ENCODE assay signal across 8 mouse cellular contexts in the genomic region with DNA sequence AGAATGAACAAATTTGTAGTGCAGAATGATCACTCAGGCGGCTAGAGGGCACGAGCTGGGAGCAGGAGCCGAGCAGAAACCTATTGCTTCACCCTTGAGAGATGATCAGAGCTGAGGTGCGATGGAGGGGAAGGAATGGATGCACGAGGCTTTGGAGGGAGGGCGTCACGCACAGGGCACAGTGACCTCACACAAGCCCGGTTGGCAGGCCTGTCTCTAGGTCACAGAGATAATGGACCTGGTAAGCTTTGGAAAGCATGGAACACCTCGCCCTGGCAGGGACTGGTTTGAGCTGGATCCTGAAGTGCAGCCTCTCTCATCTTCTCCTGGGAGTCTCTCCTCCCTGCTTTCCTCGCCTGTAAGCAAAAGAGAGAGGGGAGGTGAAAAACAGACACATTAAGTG.
DNase-seq lines count a peak whose midpoint lies in the region; ATAC-seq lines count a peak whose summit lies in the region.
"Had no signal": no experiment of that assay in that cellular context is flagged by ENCODE, and none has a peak within 500 bp of the region (broad histone marks: within the 10 kb centered on the region; RNA-seq: fewer than 3 reads in every experiment).

No protein-coding gene starts in this region.

- peaks cover 39% of the 10 kb centered on the region for H3K4me1 ChIP-seq in limb, embryonic 12.5 days (replicated peaks)

- intact Hi-C loops in gastrocnemius, postnatal 14 days (cut with DNase I; ENCODE audit: low total_unique reads): loop anchor here (10.0 kb wide), 1 partner anchor 59 kb away; no protein-coding TSS in a partner anchor

- H3K9ac ChIP-seq in limb, embryonic 12.5 days (replicated peaks): no peak overlapping the region

- H3K9me3 ChIP-seq in limb, embryonic 12.5 days: no peaks in the 10 kb centered on the region

- H3K27ac ChIP-seq in limb, embryonic 12.5 days: peak overlapping the region; percentile 66
- H3K27ac ChIP-seq: macrophage had no signal

- peak; percentile 74 for DNase-seq in ovary, postnatal 36 days (ENCODE audit: low spot score)
- DNase-seq in ovary, postnatal 10 days (ENCODE audit: low spot score): no peak
- DNase-seq in heart, postnatal 4 days: peak; percentile 55
- no peak for DNase-seq in c-Kit-positive CD71-positive TER-119-positive erythroid progenitor cells, embryonic 14.5 days (ENCODE audit: low spot score)
- no peak for DNase-seq in B cell, adult 2 months
- no peak for DNase-seq in gastrocnemius, postnatal 14 days

- ATAC-seq in limb, embryonic 12.5 days (ENCODE audit: insufficient number of reproducible peaks, insufficient read depth, low FRiP score, low TSS enrichment, low read depth): 0 out of 2 replicates have a peak, but pooled peaks have one; percentile 11

- H3K27me3 ChIP-seq in limb, embryonic 12.5 days: no peaks in the 10 kb centered on the region; the same call in 1 of the 2 replicates

- 57% methylated on average over 10 of the region's 10 CpGs for WGBS in limb, embryonic 12.5 days

- H3K4me3 ChIP-seq in limb, embryonic 12.5 days (replicated peaks): no peak overlapping the region

- 0 out of 2 replicates have a peak overlapping the region, but pooled peaks have one; percentile 9 for H3K4me2 ChIP-seq in limb, embryonic 12.5 days

- H3K36me3 ChIP-seq in limb, embryonic 12.5 days: no peaks in the 10 kb centered on the region

Comparison
In these comparisons a context has a peak if more than half of its experiments do, and no peak if none do; other contexts are left out.
1. DNase-seq: peak in ovary, postnatal 36 days (single experiment) and heart, postnatal 4 days (single experiment); none in ovary, postnatal 10 days (single experiment), c-Kit-positive CD71-positive TER-119-positive erythroid progenitor cells, embryonic 14.5 days (single experiment), B cell, adult 2 months (0 of 2) and gastrocnemius, postnatal 14 days (single experiment).